Mouse (Mus musculus) E14TG2a.4 (cell line): ENCODE results near the gene Lrrfip2.

ENCODE experiments used
- H3K27me3 ChIP-seq: 2 replicates; pipeline ENCODE4 v1.6.1; 2014; ENCODE audit warnings: low read length, control low read depth; ENCODE audit not compliant: insufficient read depth
- H3K36me3 ChIP-seq: 2 replicates; pipeline ENCODE4 v1.6.1; 2014; ENCODE audit warnings: low read length, control low read depth; ENCODE audit not compliant: insufficient read depth
- H3K4me1 ChIP-seq: replicated peaks from 2 replicates; pipeline ENCODE4 v1.6.1; 2014; ENCODE audit warnings: low read depth, low read length, control low read depth
- H3K4me3 ChIP-seq: replicated peaks from 2 replicates; pipeline ENCODE4 v1.5.1; 2014; ENCODE audit warnings: mild to moderate bottlenecking, low read length
- H3K9me3 ChIP-seq: 2 replicates; pipeline ENCODE4 v1.6.1; 2014; ENCODE audit warnings: low read length, control low read depth
- CTCF ChIP-seq: conservative IDR thresholded peaks from 2 replicates; pipeline ENCODE4 v1.5.1; 2014; ENCODE audit warnings: low read length
- NANOG ChIP-seq: IDR thresholded peaks from 2 replicates; pipeline ENCODE4 v1.6.1; 2014; ENCODE audit warnings: borderline replicate concordance, low read length, mixed read lengths
- POU5F1 ChIP-seq: IDR thresholded peaks from 2 replicates; pipeline ENCODE4 v1.6.1; 2014; ENCODE audit warnings: low read length, borderline replicate concordance

The Lrrfip2 gene

DNA sequence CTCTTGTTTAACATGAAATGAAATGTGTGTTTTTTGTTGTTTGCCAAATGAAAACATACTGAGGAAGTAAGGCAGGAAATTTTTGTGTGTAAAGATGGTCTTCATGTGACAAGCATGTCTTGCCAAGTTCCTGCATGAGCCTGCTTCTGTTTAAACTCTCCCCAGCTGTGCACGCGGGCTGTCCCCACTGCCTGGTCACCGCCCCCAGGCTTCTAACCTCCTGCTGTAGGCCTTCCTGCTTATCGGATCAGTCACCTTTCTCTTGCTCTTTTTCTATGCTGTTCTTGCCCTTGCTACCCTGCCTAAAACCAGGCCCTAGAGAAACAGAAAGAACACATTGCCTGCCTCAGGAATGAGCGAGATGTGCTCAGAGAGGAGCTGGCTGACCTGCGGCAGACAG, 96.1 kb downstream of the Lrrfip2 start:
- Histone ChIP-seq H3K4me3 (no peak overlapping the region), H3K36me3 (peaks cover 34% of the 10 kb centered on the region), H3K4me1 (no peaks in the 10 kb centered on the region), H3K9me3 (no peaks in the 10 kb centered on the region), H3K27me3 (no peaks in the 10 kb centered on the region)
- no peak for TF ChIP-seq CTCF
- TF ChIP-seq NANOG, result no peak
- no peak for TF ChIP-seq POU5F1

DNA sequence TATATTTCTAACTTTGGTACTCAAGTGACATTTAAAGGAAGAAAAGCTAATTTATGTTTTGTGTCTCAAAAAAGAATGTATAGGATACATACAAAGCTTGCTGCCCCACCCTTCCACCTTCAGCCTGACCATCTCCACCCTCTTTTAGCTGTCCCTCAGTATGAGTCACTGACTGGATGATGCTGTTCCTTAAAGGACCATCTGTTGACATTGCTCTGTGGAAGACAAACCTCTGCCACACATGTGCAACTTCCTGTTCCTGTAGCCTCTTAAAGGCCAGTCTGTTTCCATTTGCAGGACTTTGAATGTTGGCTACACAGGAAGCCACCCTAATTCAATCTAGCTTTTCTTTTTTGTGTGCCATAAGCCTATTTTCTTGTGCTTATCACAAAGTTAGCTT, 99.0 kb downstream of the Lrrfip2 start:
- Histone ChIP-seq H3K9me3 (no peaks in the 10 kb centered on the region), H3K4me3 (no peak overlapping the region), H3K27me3 (no peaks in the 10 kb centered on the region), H3K36me3 (peaks cover 43% of the 10 kb centered on the region), H3K4me1 (no peaks in the 10 kb centered on the region)
- TF ChIP-seq NANOG (no peak), CTCF (no peak), POU5F1 (no peak)

DNA sequence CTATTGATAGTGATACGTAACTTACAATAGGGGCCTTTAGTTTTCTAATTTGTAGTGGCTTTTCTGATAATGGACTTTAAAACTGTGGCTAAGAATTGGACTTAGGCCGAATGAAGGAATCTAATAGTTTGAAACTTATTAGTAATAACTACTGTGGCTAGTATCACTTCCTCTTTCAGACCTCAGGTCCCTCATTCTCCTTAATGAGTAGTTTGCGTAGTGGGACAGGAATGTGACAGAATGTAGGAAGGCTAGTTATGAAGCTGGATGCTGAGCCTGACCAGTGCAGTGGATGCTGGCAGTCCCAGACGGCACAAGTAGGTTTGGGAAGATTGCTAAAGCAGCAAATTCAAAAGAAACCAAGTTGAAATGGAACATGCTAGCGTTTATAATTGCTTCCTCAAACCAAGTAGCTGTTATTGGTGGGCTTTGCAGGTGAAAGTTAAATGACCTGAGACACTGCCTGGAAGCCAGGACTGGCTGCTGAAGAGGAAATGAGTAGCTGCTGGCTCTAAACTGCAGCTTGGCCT, 103.2 kb downstream of the Lrrfip2 start:
- H3K4me1 ChIP-seq, result no peaks in the 10 kb centered on the region
- no peaks in the 10 kb centered on the region for H3K27me3 ChIP-seq
- peaks cover 59% of the 10 kb centered on the region for H3K36me3 ChIP-seq
- no peak overlapping the region for H3K4me3 ChIP-seq
- TF ChIP-seq POU5F1 (no peak), CTCF (no peak), NANOG (no peak)
- no peaks in the 10 kb centered on the region for H3K9me3 ChIP-seq

DNA sequence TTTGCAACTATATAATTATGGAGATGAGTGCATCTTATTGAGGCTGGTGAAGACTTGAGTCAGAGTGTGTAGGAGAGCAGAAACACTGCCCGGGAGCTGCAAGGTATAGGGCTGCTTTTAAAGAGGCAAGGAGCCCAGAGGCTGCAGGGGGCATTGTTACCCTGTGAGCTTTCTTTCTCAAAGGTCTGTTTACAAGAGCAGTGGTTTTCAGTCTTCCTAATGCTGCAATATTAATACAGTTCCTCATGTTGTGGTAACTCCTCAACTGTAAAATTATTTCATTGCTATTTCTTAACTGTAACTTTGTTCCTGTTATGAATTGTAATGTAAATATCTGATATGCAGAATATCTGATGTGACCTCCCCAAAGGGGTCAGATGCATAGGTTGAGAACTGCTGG, 104.2 kb downstream of the Lrrfip2 start:
- no peak for TF ChIP-seq CTCF
- TF ChIP-seq NANOG, result no peak
- peaks cover 60% of the 10 kb centered on the region for H3K36me3 ChIP-seq
- H3K9me3 ChIP-seq, result no peaks in the 10 kb centered on the region
- H3K27me3 ChIP-seq, result no peaks in the 10 kb centered on the region
- H3K4me1 ChIP-seq, result peaks cover 9% of the 10 kb centered on the region
- H3K4me3 ChIP-seq, result no peak overlapping the region

DNA sequence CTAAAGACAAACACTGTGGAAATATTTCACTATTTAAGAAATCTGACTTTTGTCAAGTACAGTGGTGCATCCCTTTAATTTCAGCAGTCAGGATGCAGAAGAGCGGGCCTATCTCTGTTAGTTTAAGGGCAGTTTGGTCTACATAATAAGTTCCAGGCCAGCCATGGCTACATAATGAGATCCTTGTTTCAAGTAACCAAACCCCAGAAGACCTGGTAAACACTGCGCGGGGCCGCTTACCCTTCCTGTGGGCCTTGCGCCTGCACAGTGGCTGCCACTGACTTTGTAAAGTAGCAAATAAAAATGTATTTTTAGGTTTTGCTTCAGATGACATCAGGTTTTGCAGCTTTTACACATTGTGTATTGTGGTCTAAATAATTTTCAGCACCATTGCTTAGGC, 106.0 kb downstream of the Lrrfip2 start:
- Histone ChIP-seq H3K4me3 (no peak overlapping the region), H3K27me3 (no peaks in the 10 kb centered on the region), H3K9me3 (no peaks in the 10 kb centered on the region), H3K36me3 (peaks cover 73% of the 10 kb centered on the region), H3K4me1 (peaks cover 21% of the 10 kb centered on the region)
- TF ChIP-seq NANOG (no peak), POU5F1 (no peak), CTCF (no peak)

DNA sequence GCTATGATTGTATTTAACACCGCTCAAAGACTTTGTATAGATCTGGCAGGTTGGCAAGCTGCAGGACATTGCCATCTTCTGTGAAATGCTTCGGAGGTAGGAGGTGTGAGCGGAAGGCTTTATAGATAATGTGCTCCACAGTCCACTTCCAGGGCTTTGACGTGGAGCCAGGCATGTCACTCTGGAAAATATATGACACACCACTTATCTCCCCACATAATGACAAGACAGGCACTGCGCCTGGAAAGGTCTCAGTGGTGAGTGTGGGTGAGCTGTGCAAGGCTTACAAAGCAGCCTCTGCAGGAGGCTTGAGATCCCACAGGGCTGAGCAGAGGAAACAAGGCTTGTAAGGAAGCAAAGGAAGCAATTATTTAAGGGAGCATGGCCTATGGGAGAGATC, 111.1 kb downstream of the Lrrfip2 start:
- peaks cover 90% of the 10 kb centered on the region for H3K36me3 ChIP-seq
- TF ChIP-seq POU5F1 (no peak), CTCF (no peak), NANOG (no peak)
- no peaks in the 10 kb centered on the region for H3K27me3 ChIP-seq
- H3K4me3 ChIP-seq, result no peak overlapping the region
- H3K4me1 ChIP-seq, result peaks cover 21% of the 10 kb centered on the region
- no peaks in the 10 kb centered on the region for H3K9me3 ChIP-seq

DNA sequence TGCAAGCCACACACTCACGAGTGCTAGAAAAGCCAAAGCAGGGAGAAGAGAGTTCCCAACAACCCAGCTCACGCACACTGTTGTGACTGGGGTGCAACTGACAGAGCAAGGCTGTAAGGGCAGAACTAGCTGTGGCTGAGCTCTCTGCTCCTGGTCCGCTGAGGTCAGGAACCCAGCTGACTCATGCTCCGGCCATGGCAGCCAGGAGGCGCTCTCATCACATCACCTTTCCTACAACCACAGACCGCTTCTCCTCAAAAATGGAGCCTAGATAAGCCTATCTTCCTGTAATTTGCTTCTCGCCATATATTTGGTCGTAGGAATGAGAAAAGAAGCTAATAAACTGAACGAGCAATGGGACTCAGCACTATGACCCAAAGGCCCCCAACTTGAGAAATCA, 117.3 kb downstream of the Lrrfip2 start:
- Histone ChIP-seq H3K4me3 (no peak overlapping the region), H3K4me1 (no peaks in the 10 kb centered on the region), H3K9me3 (no peaks in the 10 kb centered on the region), H3K27me3 (no peaks in the 10 kb centered on the region), H3K36me3 (peaks cover 94% of the 10 kb centered on the region)
- TF ChIP-seq CTCF (peak; percentile 55), NANOG (no peak)

DNA sequence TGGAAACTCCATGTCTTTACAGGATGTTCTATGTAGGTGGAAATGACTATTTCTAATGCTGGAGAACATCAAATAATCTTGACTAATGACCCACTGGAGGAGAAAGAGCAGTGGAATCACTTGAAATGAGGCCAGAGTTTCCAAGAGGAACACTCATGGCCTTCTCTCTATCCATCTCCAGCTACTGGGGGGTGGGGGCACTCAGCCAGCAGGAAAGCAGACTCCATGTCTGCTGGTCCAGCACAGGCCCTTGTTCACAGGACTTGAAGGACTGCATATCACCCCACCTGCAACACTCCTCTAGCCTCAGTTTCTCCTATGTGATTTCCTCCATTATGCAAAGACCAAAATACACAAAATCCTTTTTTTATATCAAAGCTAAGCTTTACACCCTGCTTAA, 120.3 kb downstream of the Lrrfip2 start:
- Histone ChIP-seq H3K4me1 (no peaks in the 10 kb centered on the region), H3K4me3 (no peak overlapping the region), H3K9me3 (no peaks in the 10 kb centered on the region), H3K27me3 (no peaks in the 10 kb centered on the region), H3K36me3 (peaks cover 98% of the 10 kb centered on the region)
- TF ChIP-seq POU5F1 (no peak), CTCF (no peak)

DNA sequence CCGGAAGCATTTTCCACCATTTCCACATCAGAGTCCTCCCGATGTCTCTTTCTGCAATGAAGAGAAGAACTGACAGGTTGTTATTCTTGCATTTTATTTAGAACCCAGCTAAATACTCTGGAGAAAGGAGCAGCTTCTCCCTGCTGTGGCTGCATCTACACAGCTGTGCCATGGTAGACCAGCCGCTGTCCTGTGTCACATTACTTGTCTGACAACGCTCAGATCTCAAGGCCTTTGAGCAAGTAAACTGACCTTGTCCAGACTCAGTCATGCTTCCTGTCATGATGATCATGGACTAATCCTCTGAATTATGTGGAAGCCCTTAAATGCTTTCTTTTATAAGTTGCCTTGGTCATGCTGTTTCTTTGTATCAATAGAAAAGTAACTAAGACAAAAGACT, 122.4 kb downstream of the Lrrfip2 start:
- Histone ChIP-seq H3K4me1 (peaks cover 18% of the 10 kb centered on the region), H3K4me3 (no peak overlapping the region), H3K9me3 (no peaks in the 10 kb centered on the region), H3K36me3 (peaks cover 91% of the 10 kb centered on the region), H3K27me3 (no peaks in the 10 kb centered on the region)
- no peak for TF ChIP-seq POU5F1
- no peak for TF ChIP-seq CTCF
- TF ChIP-seq NANOG, result no peak
